ENCODE assay signal across 9 mouse cellular contexts in the genomic region with DNA sequence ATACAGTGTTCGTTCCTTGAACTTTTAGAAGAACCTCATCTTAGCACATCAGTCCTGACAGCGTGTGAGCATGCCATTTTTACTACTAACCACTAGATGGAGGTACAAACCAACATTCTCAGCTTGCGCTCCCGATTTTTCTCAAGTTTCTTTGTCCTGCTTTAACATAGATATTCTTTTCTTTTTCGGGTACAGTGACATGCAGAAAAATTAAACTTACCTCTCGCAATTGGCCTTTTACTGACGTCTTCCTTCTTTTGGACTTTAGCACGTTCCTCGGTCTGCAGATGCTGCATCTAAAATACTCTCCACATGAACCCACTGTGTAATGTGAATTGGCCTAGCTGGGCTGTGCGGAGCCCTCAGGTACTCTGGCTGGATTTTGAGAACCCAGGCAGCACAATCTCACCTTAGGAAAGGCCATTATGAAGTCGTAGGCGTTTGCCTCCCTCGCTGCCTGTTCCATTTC. TPM values are rescaled to one million over a fixed set of nuclear protein-coding genes. Genes with fewer than 3 reads are reported as not detected.
DNase-seq lines count a peak whose midpoint lies in the region.
"Had no signal": no experiment of that assay in that cellular context is flagged by ENCODE, and none has a peak within 500 bp of the region (broad histone marks: within the 10 kb centered on the region; RNA-seq: fewer than 3 reads in every experiment).

No protein-coding gene starts in this region.

- intact Hi-C loops in heart, postnatal 10 days (cut with DNase I): loop anchor here (2.0 to 5.0 kb wide), 2 partner anchors 66 to 1055 kb away; no protein-coding TSS in a partner anchor
- intact Hi-C loops in left cerebral cortex, postnatal 25 days (cut with DNase I): loop anchor here (5.0 kb wide), 1 partner anchor 1055 kb away; no protein-coding TSS in a partner anchor

- DNase-seq in right cerebral cortex, adult 2 months (ENCODE audit: low spot score in 2 of 2): peak; percentile 27 to 41
- no peak for DNase-seq in right cerebral cortex, postnatal 14 days
- DNase-seq in embryo, embryonic 9.5 days (ENCODE audit: extremely low spot score): peak; percentile 63
- peak; percentile 21 to 36 for DNase-seq in heart, postnatal 10 days
- DNase-seq in left cerebral cortex, postnatal 25 days (ENCODE audit: low spot score in 2 of 2): peak; percentile 27 to 66
- peak; percentile 15 for DNase-seq in naive thymus-derived CD4-positive, alpha-beta T cell, adult 2 months (ENCODE audit: low read depth)
- no peak for DNase-seq in gastrocnemius, postnatal 4 days (ENCODE audit: low spot score in 2 of 2)
- DNase-seq in c-Kit-positive CD71-positive TER-119-positive erythroid progenitor cells, embryonic 14.5 days (ENCODE audit: low spot score): no peak

RNA-seq across cellular contexts. Expression of a gene that starts 39.4 kb away (rescaled TPM):
- total RNA-seq in heart, postnatal 10 days (2021): not detected
- not detected for total RNA-seq in left cerebral cortex, postnatal 25 days (2021)
- not detected for total RNA-seq in gastrocnemius, postnatal 4 days (2021)
- total RNA-seq: neutrophil, adult 5-6 weeks had no signal

Comparison
In these comparisons a context has a peak if more than half of its experiments do, and no peak if none do; other contexts are left out.
1. DNase-seq: peak in right cerebral cortex, adult 2 months (2 of 2), embryo, embryonic 9.5 days (single experiment), heart, postnatal 10 days (2 of 2), left cerebral cortex, postnatal 25 days (2 of 2) and naive thymus-derived CD4-positive, alpha-beta T cell, adult 2 months (single experiment); none in right cerebral cortex, postnatal 14 days (single experiment), gastrocnemius, postnatal 4 days (0 of 2) and c-Kit-positive CD71-positive TER-119-positive erythroid progenitor cells, embryonic 14.5 days (single experiment).